Mouse (Mus musculus) mouse trophoblast stem cell (cell line): ENCODE data around the gene Peli3.
"Not testable (repeated sequence)": the region's sequence is repeated elsewhere in the genome, so short reads cannot be mapped to it uniquely, and the experiment has no call there.

Source experiments
- in situ Hi-C, 2 experiments: fragments of 300-500 bp; cut with MseI, MboI; formaldehyde crosslinking; loops; 2 replicates in 1 of 2; 3 replicates in 1 of 2; pipeline ENCODE4 v1.15.1; 2025

The Peli3 gene

GRCm38 (mm10) chr19:4942551-4943252 is at the start of gene Peli3:
Gene Peli3 (minus strand): TSS chr19:4943127.
- in situ Hi-C loops, result no loop called here

- in situ Hi-C loops, result no loop called here
Measured at GRCm38 (mm10) chr19:4992371-4992770, 49.4 kb upstream of the Peli3 start.

DNA sequence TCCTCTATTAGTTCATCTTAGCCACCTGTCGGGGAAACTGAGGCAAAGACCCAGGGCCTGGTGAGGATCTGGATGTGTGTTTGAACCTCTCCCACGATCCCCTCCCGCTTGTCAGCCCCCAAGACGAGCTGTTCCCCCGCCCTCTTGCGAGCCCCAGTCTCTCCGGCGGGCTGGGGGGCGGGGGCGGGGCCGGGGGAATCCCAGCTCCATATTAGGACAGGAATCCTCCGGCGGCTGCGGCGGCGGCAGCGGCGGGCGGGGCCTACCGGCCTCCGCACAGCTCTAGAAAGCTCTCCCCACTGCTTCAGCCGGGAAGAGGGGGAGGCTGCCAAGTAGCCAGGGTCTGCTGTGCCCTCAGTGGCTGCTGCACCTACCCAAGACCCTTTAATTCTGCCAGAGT is 47.8 kb upstream of the Peli3 start:
- in situ Hi-C loops, result no loop called here

DNA sequence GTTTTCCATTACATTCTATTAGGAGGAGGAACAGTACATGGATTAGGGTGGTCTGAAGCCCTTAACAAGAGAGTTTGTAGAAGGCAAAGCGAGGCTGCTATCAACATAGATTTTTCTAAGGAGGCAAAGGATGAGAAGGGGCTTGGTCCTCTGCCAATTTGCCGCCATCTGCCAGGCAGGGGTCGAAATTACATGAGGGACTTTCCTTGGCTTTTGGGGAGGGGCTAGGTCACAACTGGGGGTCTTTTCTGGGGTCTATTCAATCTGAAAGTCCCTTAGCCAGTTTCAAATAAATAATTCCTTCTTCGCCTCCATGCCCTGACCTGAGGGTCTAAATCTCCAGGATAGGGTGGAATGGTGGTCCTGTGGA is 47.3 kb upstream of the Peli3 start, which contains the start of gene Npas4:
Npas4 (minus strand) TSS at position 61 of the 370 bp plus-strand sequence.
- in situ Hi-C loops, result no loop called here

GRCm38 (mm10) chr19:4989434-4990255 is 46.7 kb upstream of the Peli3 start:
- in situ Hi-C loops, result no loop called here

- in situ Hi-C loops, result no loop called here
Measured at GRCm38 (mm10) chr19:4989013-4989412, 46.1 kb upstream of the Peli3 start.

DNA sequence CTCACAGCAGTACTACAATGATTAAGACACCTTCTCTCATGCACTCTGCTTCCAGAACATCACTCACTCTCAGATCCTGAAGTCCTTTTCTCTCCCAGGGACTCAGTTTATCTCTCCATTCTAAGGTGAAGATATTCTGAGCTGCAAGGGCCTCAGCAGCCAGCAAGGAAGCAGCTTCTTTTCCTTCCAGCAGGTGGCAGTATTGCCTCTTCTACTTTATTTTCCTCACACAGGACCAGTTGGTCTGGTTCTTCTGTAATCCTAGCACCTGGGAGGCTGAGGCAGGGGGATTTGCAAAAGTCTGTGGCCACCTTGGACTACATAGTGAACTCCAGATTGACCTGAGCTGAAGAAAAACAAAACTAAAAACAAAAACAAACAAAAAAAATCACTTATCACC is 38.8 kb upstream of the Peli3 start:
- in situ Hi-C loops, result no loop called here

DNA sequence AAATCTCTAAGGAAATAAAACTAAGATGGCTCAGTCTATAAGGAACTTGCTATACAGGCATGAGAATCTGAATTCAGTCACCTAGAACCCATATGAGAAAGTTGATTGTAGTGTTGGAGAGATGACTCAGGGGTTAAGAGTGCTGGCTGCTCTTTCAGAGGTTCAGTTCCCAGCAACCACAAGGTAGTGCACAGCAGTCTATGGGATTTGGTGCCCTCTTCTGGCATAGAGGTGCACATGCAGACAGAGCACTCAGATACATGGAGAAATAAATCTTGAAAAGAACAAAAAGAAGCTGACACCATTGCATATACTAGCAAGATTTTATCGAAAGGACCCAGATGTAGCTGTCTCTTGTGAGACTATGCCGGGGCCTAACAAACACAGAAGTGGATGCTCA is 25.3 kb upstream of the Peli3 start:
- in situ Hi-C loops, result no loop called here

DNA sequence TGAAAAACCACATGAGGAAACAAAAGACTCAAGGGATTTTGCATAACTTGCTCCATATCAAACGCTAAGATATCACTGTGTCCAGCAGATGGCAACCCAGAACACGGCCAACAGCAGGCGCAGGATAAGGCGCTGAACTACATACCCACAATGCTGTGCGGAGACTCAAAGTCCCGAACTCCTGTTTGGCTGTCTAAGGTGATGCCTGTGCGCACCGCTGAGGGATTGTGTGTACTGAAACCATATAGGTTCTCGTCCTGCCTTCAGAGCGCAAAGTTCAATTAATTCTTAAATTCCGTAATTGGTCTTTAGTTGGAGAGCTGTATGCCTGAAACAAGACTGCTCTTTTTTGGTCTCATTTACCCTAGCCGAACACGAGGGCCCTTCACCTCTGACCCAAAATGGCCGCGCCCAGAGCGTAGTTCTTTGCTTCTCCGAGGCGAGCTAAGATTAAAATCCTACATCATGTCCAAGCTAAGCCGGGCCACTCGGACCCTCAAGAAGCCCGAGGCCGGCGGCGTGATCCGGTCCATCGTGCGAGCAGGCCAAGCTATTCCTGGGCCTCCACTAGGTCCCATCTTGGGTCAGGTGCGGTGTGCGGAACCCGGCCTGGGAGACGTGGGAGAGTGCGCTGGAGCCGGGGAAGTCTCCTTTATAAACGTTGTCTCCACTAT is 19.1 kb upstream of the Peli3 start, which contains the start of gene Mrpl11:
Mrpl11 (plus strand) TSS at position 220 of the 674 bp plus-strand sequence.
- in situ Hi-C loops, result no loop called here

GRCm38 (mm10) chr19:4948641-4949040 is 5.7 kb upstream of the Peli3 start:
- in situ Hi-C loops, result not testable (repeated sequence)

- in situ Hi-C loops, result no loop called here
Measured at GRCm38 (mm10) chr19:4945540-4945939, 2.6 kb upstream of the Peli3 start.

- in situ Hi-C loops, result no loop called here
Measured at GRCm38 (mm10) chr19:4943253-4943588, 294 bp upstream of the Peli3 start.

- in situ Hi-C loops, result no loop called here
Measured at GRCm38 (mm10) chr19:4937444-4938310, 5.2 kb downstream of the Peli3 start.

DNA sequence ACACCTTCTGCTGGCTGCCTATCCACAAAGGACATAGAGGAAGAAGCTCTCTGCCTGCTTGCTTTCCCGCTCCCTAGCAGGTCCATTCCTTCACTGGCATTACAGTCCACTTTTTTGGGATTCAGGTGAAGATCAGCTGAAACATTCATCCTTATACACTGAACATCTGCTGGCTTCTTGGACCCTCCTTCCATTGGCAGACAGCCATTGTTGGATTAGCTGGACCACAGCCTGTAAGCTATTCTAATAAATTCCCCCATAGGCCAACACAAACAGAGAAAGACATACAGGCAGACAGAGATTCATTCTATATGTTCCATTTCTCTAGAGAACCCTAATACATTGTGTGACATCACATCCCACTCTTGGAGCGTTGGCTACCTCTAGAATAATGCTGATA is 6.0 kb downstream of the Peli3 start:
- in situ Hi-C loops, result no loop called here

DNA sequence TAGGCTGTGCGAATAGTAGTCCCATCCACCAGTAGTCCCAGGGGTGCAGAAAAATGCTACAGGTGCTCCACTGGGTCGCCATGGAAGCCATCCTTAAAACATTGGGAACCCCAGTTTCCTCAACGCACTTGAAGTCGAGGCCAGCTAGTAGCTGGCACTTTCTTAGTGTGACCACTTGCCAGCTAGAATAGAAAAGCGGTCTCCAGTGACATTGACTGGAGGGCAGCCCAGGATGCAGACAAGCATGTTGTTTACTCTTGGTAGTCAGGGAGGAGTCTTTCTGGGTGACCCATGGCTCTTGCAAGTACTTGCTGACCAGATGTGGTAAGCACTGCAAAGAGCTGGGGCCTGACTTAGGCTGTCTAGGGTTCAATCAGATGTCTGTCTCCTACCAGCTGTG is 14.1 kb downstream of the Peli3 start:
- in situ Hi-C loops, result no loop called here

GRCm38 (mm10) chr19:4927904-4928531 is 14.9 kb downstream of the Peli3 start, which contains the start of gene Dpp3:
Gene Dpp3 (minus strand): TSS chr19:4928287.
- in situ Hi-C loops, result no loop called here

GRCm38 (mm10) chr19:4925121-4925860 is 17.6 kb downstream of the Peli3 start:
- in situ Hi-C loops, result no loop called here

- in situ Hi-C loops, result no loop called here
Measured at GRCm38 (mm10) chr19:4919652-4920051, 23.3 kb downstream of the Peli3 start.

GRCm38 (mm10) chr19:4916827-4917226 is 26.1 kb downstream of the Peli3 start:
- in situ Hi-C loops, result no loop called here

DNA sequence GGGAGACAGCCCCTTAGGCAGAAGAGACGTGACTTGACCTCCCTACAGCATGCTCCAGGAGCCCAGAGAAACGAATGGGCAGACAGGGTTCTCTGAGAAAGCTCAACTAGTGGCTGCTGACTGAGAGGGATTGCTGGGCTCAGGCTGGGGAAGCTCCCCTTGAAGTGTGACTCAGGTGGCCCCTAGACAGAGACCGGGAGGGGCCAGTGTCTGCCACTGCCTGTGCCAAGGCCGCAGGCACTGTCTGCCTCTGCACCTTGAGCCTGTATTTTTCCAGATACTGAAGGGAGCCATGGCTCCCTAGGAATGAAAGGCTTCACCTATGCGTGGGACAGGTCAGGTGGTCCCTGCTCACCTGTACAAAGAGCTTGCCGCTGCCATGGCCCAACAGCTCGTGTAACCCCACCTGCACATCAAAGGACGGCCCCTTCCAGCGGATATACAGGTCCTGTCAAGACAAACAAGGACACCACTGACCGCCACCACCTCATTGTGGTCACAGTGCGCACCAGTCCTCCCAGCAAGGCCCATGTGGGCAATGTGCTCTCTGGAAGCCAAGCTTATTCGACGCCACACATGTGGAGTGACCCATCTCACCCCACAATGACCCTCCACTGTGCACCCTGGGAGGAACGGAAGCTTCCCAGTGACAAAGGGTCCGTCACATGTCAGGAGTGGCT is 26.9 kb downstream of the Peli3 start:
- in situ Hi-C loops, result no loop called here
